Mouse (Mus musculus) stomach, embryonic 16.5 days (tissue): Measurements from ENCODE around the gene Rptor. TPM values are rescaled to one million over a fixed set of nuclear protein-coding genes. Genes with fewer than 3 reads are reported as not detected.

Source experiments
- ATAC-seq: fragments of 200-750 bp; cut with Nextera tagmentation; 2 replicates; pipeline ENCODE4 v1.8.0; 2017; ENCODE audit warnings: moderate number of reproducible peaks, moderate TSS enrichment; ENCODE audit not compliant: insufficient read depth, low FRiP score
- H3K27ac ChIP-seq: fragments of 300-500 bp; sonication (generic); 2 replicates; pipeline ENCODE4 v1.5.1; 2014; ENCODE audit warnings: low read length
- H3K27me3 ChIP-seq: fragments of 300-500 bp; sonication (generic); 2 replicates; pipeline ENCODE4 v1.6.1; 2014; ENCODE audit warnings: low read length, control low read depth, mixed read lengths; ENCODE audit not compliant: control insufficient read depth, insufficient read depth
- H3K36me3 ChIP-seq: fragments of 300-500 bp; sonication (generic); 2 replicates; pipeline ENCODE4 v1.6.1; 2014; ENCODE audit warnings: low read length; ENCODE audit not compliant: control insufficient read depth, insufficient read depth
- H3K4me1 ChIP-seq: fragments of 300-500 bp; sonication (generic); 2 replicates; pipeline ENCODE4 v1.6.1; 2014; ENCODE audit warnings: low read length, control low read depth, mixed read lengths; ENCODE audit not compliant: control insufficient read depth, insufficient read depth
- H3K4me2 ChIP-seq: fragments of 300-500 bp; sonication (generic); 2 replicates; pipeline ENCODE4 v1.6.1; 2014; ENCODE audit warnings: low read depth, low read length, mixed read lengths
- H3K4me3 ChIP-seq: fragments of 300-500 bp; sonication (generic); replicated peaks from 2 replicates; pipeline ENCODE4 v1.5.1; 2014; ENCODE audit warnings: mild to moderate bottlenecking, low read length
- H3K9ac ChIP-seq: fragments of 300-500 bp; sonication (generic); 2 replicates; pipeline ENCODE4 v1.6.1; 2014; ENCODE audit warnings: low read length
- H3K9me3 ChIP-seq: fragments of 300-500 bp; sonication (generic); replicated peaks from 2 replicates; pipeline ENCODE4 v1.6.1; 2016; ENCODE audit warnings: low read length, control low read depth; ENCODE audit not compliant: control insufficient read depth
- WGBS: fragments of 180-500 bp; shearing (Covaris S2); extraction: QIAGEN DNeasy Blood & Tissue Kit; methylation state at CpG from one replicate; pipeline ENCODE4 v1.1.7; 2014; 5-methylcytosine and 5-hydroxymethylcytosine counted together
- polyA plus RNA-seq: library from polyadenylated mRNA; unstranded; fragments of >200 nt; fragmentation: Nextera tagmentation; extraction: Ambion mirVana; gene quantifications from 2 replicates; pipeline ENCODE4 v1.2.1, GENCODE M21; 2015

The Rptor gene
- polyA plus RNA-seq, 1 experiment from 2014 or later, result 6.1 TPM

GRCm38 (mm10) chr11:119940142-119940541, 337.4 kb downstream of the Rptor start:
- Histone ChIP-seq H3K4me2 (no peak overlapping the region), H3K27ac (no peak overlapping the region), H3K4me3 (no peak overlapping the region), H3K4me1 (peaks cover 71% of the 10 kb centered on the region), H3K36me3 (no peaks in the 10 kb centered on the region), H3K27me3 (no peaks in the 10 kb centered on the region), H3K9me3 (no peaks in the 10 kb centered on the region), H3K9ac (0 out of 2 replicates have a peak overlapping the region, but pooled peaks have one; percentile 14)
- WGBS, result 65% methylated on average over 11 of the region's 11 CpGs
- no peak for ATAC-seq

GRCm38 (mm10) chr11:119941794-119942193, 339.1 kb downstream of the Rptor start:
- Histone ChIP-seq H3K27me3 (no peaks in the 10 kb centered on the region), H3K4me2 (peak overlapping the region; percentile 70), H3K4me1 (peaks cover 67% of the 10 kb centered on the region), H3K36me3 (no peaks in the 10 kb centered on the region), H3K9me3 (no peaks in the 10 kb centered on the region), H3K27ac (peak overlapping the region; percentile 94), H3K9ac (peak overlapping the region; percentile 77), H3K4me3 (peak overlapping the region; percentile 73)
- ATAC-seq, result no peak
- WGBS, result 3% methylated on average over 8 of the region's 8 CpGs

DNA sequence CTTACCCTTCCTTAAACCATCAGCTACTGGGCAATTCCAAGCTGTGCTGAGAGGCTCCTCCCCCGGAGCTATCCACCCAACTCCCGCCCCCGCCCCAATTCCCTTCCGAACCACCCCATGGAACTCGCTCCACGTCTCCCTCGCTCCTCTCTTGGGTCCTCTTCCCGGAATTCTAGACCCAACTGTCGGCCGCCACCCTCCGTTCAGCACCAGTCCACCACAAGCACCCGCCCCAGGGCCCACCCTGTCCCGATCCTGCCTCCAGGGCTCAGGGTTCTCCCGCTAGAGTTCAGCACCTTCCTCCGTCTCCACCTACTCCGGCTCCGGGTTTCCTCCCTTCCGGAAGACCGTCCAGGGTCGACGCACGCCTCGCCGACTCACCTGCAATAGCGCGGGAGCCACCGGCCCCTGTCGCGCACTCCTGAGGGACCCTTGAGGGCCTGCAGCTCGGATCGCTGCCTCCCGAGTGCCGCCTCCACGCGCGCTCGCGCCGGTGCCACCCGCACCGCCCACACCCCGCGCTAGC, 339.6 kb downstream of the Rptor start:
- H3K9me3 ChIP-seq, result no peaks in the 10 kb centered on the region
- H3K27ac ChIP-seq, result peak overlapping the region; percentile 94
- peak overlapping the region; percentile 73 for H3K4me3 ChIP-seq
- peak overlapping the region; percentile 70 for H3K4me2 ChIP-seq
- no peaks in the 10 kb centered on the region for H3K27me3 ChIP-seq
- peak; percentile 70 for ATAC-seq
- WGBS, result under 1% methylated on average over 43 of the region's 43 CpGs
- H3K4me1 ChIP-seq, result peaks cover 62% of the 10 kb centered on the region
- no peaks in the 10 kb centered on the region for H3K36me3 ChIP-seq
- peak overlapping the region; percentile 77 for H3K9ac ChIP-seq

- WGBS, result under 1% methylated on average over 76 of the region's 79 CpGs
- ATAC-seq, result peak; percentile 95
These were observed 340.2 kb downstream of the Rptor start, which contains the start of gene Baiap2 for GRCm38 (mm10) chr11:119942727-119943427. TSS of gene Baiap2 (plus strand) at chr11:119942763.

GRCm38 (mm10) chr11:119943428-119943988, 340.8 kb downstream of the Rptor start:
- Histone ChIP-seq H3K4me1 (peaks cover 51% of the 10 kb centered on the region), H3K9me3 (no peaks in the 10 kb centered on the region), H3K9ac (peak overlapping the region; percentile 90), H3K27ac (peak overlapping the region; percentile 69), H3K27me3 (no peaks in the 10 kb centered on the region), H3K4me2 (peak overlapping the region; percentile 96), H3K36me3 (no peaks in the 10 kb centered on the region), H3K4me3 (peak overlapping the region; percentile 81)
- ATAC-seq, result peak; percentile 4; the same call in 1 of the 2 replicates
- WGBS, result 1% methylated on average over 32 of the region's 32 CpGs

More at GRCm38 (mm10) chr11:119942727-119943427, 340.2 kb downstream of the Rptor start, which contains the start of gene Baiap2:
- peak within 1 kb of the TSS; percentile 81 for H3K4me3 ChIP-seq
- H3K27ac ChIP-seq, result peak within 1 kb of the TSS; percentile 94
- no peaks in the 10 kb centered on the region for H3K27me3 ChIP-seq
- H3K9ac ChIP-seq, result peak within 1 kb of the TSS; percentile 90
- H3K36me3 ChIP-seq, result no peaks in the 10 kb centered on the region
- peaks cover 56% of the 10 kb centered on the region for H3K4me1 ChIP-seq
- H3K4me2 ChIP-seq, result peak within 1 kb of the TSS; percentile 96
- H3K9me3 ChIP-seq, result no peaks in the 10 kb centered on the region

DNA sequence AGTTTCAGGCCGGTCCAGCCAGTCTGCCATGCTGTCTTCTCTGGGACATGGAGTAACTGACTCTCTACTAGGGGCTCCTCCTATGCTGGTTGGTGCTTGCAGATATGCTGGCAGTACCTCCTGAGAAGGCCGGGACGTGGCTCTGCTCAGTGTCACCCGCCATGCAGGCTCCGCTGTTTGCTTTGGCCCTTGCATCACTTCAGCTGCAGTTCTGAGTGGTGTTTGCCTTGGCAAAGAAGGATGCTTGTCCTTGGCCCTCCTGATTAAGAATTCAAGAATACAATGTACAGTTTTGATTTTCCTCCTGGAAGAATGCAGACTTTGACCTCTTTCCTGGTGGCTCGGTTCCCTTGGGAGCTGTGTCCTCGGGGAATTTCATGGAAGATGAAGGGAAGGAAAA, 342.6 kb downstream of the Rptor start:
- peak overlapping the region; percentile 96 for H3K4me2 ChIP-seq

GRCm38 (mm10) chr11:119947426-119947825, 344.7 kb downstream of the Rptor start:
- Histone ChIP-seq H3K27me3 (no peaks in the 10 kb centered on the region), H3K27ac (no peak overlapping the region), H3K9me3 (no peaks in the 10 kb centered on the region), H3K9ac (no peak overlapping the region), H3K4me2 (no peak overlapping the region), H3K4me3 (no peak overlapping the region), H3K36me3 (no peaks in the 10 kb centered on the region), H3K4me1 (peaks cover 33% of the 10 kb centered on the region)
- no peak for ATAC-seq
- WGBS, result 97% methylated on average over 1 of the region's 1 CpGs

More for the DNA sequence above, 342.6 kb downstream of the Rptor start:
- H3K27ac ChIP-seq, result peak overlapping the region; percentile 51
- ATAC-seq, result no peak
- H3K9me3 ChIP-seq, result no peaks in the 10 kb centered on the region
- peak overlapping the region; percentile 90; the same call in 1 of the 2 replicates for H3K9ac ChIP-seq
- WGBS, result 56% methylated on average over 7 of the region's 7 CpGs
- H3K4me3 ChIP-seq, result peak overlapping the region; percentile 81; the same call in 1 of the 2 replicates
- H3K36me3 ChIP-seq, result no peaks in the 10 kb centered on the region
- no peaks in the 10 kb centered on the region for H3K27me3 ChIP-seq
- peaks cover 37% of the 10 kb centered on the region for H3K4me1 ChIP-seq

- no peak for ATAC-seq
- Histone ChIP-seq H3K4me1 (peaks cover 37% of the 10 kb centered on the region), H3K36me3 (no peaks in the 10 kb centered on the region), H3K27ac (peak overlapping the region; percentile 21; the same call in 1 of the 2 replicates), H3K4me3 (no peak overlapping the region), H3K9me3 (no peaks in the 10 kb centered on the region), H3K9ac (no peak overlapping the region), H3K27me3 (no peaks in the 10 kb centered on the region), H3K4me2 (no peak overlapping the region)
- WGBS, result 50% methylated on average over 2 of the region's 2 CpGs
These were observed 345.2 kb downstream of the Rptor start for GRCm38 (mm10) chr11:119947897-119948296.

DNA sequence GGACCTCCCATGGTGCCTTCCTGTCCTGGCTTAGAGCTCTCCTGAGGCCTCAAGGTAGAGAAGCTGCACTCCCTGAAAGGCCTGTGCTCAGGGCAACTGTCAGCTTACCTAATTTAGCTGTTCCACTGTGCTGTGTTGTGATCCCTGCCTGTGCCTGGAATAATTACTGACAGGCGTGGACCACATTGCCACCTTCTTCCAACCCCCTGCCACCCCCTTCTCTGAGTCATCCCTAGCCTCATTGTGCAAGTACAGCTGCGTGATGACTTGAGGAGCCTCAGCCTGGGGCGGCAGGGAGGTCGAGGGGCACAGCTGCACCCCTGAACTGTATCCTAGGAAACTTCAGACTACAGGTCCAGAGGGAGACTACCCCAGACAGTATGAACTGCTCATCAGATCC, 345.6 kb downstream of the Rptor start:
- 58% methylated on average over 4 of the region's 4 CpGs for WGBS
- no peaks in the 10 kb centered on the region for H3K9me3 ChIP-seq
- H3K4me2 ChIP-seq, result no peak overlapping the region; the same call in 1 of the 2 replicates
- H3K9ac ChIP-seq, result peak overlapping the region; percentile 9; the same call in 1 of the 2 replicates
- ATAC-seq, result no peak
- H3K27me3 ChIP-seq, result no peaks in the 10 kb centered on the region
- H3K4me1 ChIP-seq, result peaks cover 40% of the 10 kb centered on the region
- H3K36me3 ChIP-seq, result no peaks in the 10 kb centered on the region
- H3K4me3 ChIP-seq, result no peak overlapping the region
- H3K27ac ChIP-seq, result peak overlapping the region; percentile 31
